In the genomic region with DNA sequence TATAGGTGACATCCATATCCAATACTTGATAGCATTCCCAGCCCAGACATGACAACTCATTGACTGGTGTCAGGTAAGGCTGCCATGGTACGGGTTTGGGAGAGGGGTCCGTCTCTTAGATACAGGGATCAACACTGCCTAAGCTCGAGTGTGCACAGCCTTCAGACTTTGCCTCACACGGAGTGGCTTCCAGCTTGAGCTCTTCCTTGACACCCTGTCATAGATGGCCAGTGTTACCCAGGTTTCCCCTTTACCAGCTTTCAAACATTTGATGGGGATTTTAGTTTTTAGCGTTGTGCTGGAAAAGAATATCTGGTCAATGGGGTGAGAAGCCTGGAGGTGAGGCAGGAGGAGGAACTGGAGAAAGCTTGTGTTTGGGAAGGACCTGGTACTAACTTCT, we compare ENCODE assay signal across 10 mouse cellular contexts. TPM values are rescaled to one million over a fixed set of nuclear protein-coding genes. Genes with fewer than 3 reads are reported as not detected.
DNase-seq lines count a peak whose midpoint lies in the region; ATAC-seq and TF ChIP-seq lines count a peak whose summit lies in the region.
"Had no signal": no experiment of that assay in that cellular context is flagged by ENCODE, and none has a peak within 500 bp of the region (broad histone marks: within the 10 kb centered on the region; RNA-seq: fewer than 3 reads in every experiment).

No protein-coding gene starts in this region.

- no peak overlapping the region for H3K27ac ChIP-seq in cerebellum, adult 2 months (ENCODE audit: insufficient read depth, low read length)
- H3K27ac ChIP-seq in heart, embryonic 13.5 days (replicated peaks), result peak overlapping the region; percentile 100; the same call in 1 of the 2 replicates
- H3K27ac ChIP-seq in lung, embryonic 15.5 days, result peak overlapping the region; percentile 44; the same call in 1 of the 2 replicates
- H3K27ac ChIP-seq in liver, embryonic 14.5 days, result no peak overlapping the region

- H3K36me3 ChIP-seq in heart, embryonic 13.5 days, result no peaks in the 10 kb centered on the region
- H3K36me3 ChIP-seq in lung, embryonic 15.5 days, result no peaks in the 10 kb centered on the region
- no peaks in the 10 kb centered on the region for H3K36me3 ChIP-seq in liver, embryonic 14.5 days (replicated peaks; ENCODE audit: control insufficient read depth, insufficient read depth, low read depth)

- H3K9me3 ChIP-seq in heart, embryonic 13.5 days, result peaks cover 2% of the 10 kb centered on the region; the same call in 1 of the 2 replicates
- no peaks in the 10 kb centered on the region for H3K9me3 ChIP-seq in lung, embryonic 15.5 days
- no peaks in the 10 kb centered on the region for H3K9me3 ChIP-seq in liver, embryonic 14.5 days (ENCODE audit: control insufficient read depth, low read length)

- TF ChIP-seq POLR2A in cerebellum, adult 2 months (IDR thresholded peaks at IDR 0.05; ENCODE audit: borderline replicate concordance, insufficient read depth, low read length), result no peak

- H3K4me2 ChIP-seq in heart, embryonic 13.5 days, result peak overlapping the region; percentile 68
- no peak overlapping the region; the same call in 1 of the 2 replicates for H3K4me2 ChIP-seq in lung, embryonic 15.5 days
- H3K4me2 ChIP-seq in liver, embryonic 14.5 days (ENCODE audit: low read depth), result peak overlapping the region; percentile 93

- peak; percentile 22 for DNase-seq in cerebellum, adult 11 months
- DNase-seq in cerebellum, adult 2 months, result no peak
- no peak for DNase-seq in heart, adult 9 months (ENCODE audit: low spot score in 2 of 2)
- no peak for DNase-seq in lung, postnatal 25 days (ENCODE audit: low spot score)
- DNase-seq in liver, embryonic 14.5 days (ENCODE audit: low read depth in 3 of 3, low spot score in 3 of 3), result no peak
- DNase-seq in layer of hippocampus, adult 9-11 months, result no peak
- DNase-seq: gastrocnemius, postnatal 25 days; kidney, adult 18-20 months had no signal

- WGBS in cerebellum, adult 2 months, result 71% methylated on average over 5 of the region's 5 CpGs
- 52% methylated on average over 5 of the region's 5 CpGs for WGBS in heart, embryonic 13.5 days
- WGBS in lung, embryonic 15.5 days, result 26% methylated on average over 5 of the region's 5 CpGs
- WGBS in liver, embryonic 14.5 days (ENCODE audit: insufficient replicate concordance), result 66% methylated on average over 5 of the region's 5 CpGs

- no peaks in the 10 kb centered on the region for H3K27me3 ChIP-seq in cerebellum, adult 2 months (ENCODE audit: control insufficient read depth, insufficient read depth, low read length)
- H3K27me3 ChIP-seq in heart, embryonic 13.5 days (replicated peaks), result no peaks in the 10 kb centered on the region
- no peaks in the 10 kb centered on the region for H3K27me3 ChIP-seq in lung, embryonic 15.5 days
- no peaks in the 10 kb centered on the region for H3K27me3 ChIP-seq in liver, embryonic 14.5 days (ENCODE audit: control insufficient read depth, insufficient read depth, low read length)

- no peak for TF ChIP-seq CTCF in cerebellum, adult 2 months (IDR thresholded peaks at IDR 0.05; ENCODE audit: borderline replicate concordance, insufficient read depth, low read depth, low read length)
- TF ChIP-seq CTCF in liver, embryonic 14.5 days (IDR thresholded peaks at IDR 0.05; ENCODE audit: low read depth), result no peak

- no peak for ATAC-seq in heart, embryonic 13.5 days (ENCODE audit: extremely low read depth, insufficient number of reproducible peaks, low FRiP score, low TSS enrichment)
- ATAC-seq in lung, embryonic 15.5 days (ENCODE audit: borderline replicate concordance, extremely low read depth, low FRiP score, low TSS enrichment), result no peak
- no peak for ATAC-seq in liver, embryonic 14.5 days (ENCODE audit: insufficient read depth)

- H3K4me3 ChIP-seq in cerebellum, adult 2 months (replicated peaks; ENCODE audit: insufficient read depth, low read depth, low read length), result no peak overlapping the region
- H3K4me3 ChIP-seq in heart, embryonic 13.5 days, result 0 out of 2 replicates have a peak overlapping the region, but pooled peaks have one; percentile 99
- H3K4me3 ChIP-seq in lung, embryonic 15.5 days, result no peak overlapping the region
- H3K4me3 ChIP-seq in liver, embryonic 14.5 days (ENCODE audit: insufficient read depth in 1 of 2, low read depth in 2 of 2, low read length in 2 of 2), result no peak overlapping the region

- no peak for TF ChIP-seq EP300 in liver, embryonic 14.5 days (IDR thresholded peaks at IDR 0.05; ENCODE audit: low read depth)

- H3K4me1 ChIP-seq in cerebellum, adult 2 months (ENCODE audit: control insufficient read depth, insufficient read depth, low read length), result peaks cover 3% of the 10 kb centered on the region; the same call in 1 of the 2 replicates
- peaks cover 34% of the 10 kb centered on the region for H3K4me1 ChIP-seq in heart, embryonic 13.5 days
- H3K4me1 ChIP-seq in lung, embryonic 15.5 days, result peaks cover 28% of the 10 kb centered on the region
- H3K4me1 ChIP-seq in liver, embryonic 14.5 days (replicated peaks; ENCODE audit: control insufficient read depth in 2 of 2, insufficient read depth in 2 of 2, low read length in 1 of 2), result peaks cover 11 to 15% of the 10 kb centered on the region in 2 experiments

- H3K9ac ChIP-seq in heart, embryonic 13.5 days, result peak overlapping the region; percentile 89; the same call in 1 of the 2 replicates
- no peak overlapping the region for H3K9ac ChIP-seq in lung, embryonic 15.5 days
- peak overlapping the region; percentile 29; the same call in 1 of the 2 replicates for H3K9ac ChIP-seq in liver, embryonic 14.5 days (replicated peaks)

RNA-seq across cellular contexts. Expression of a gene that starts 2.1 kb away (rescaled TPM):
- 41.7 and 42.8 TPM in 2 replicates for polyA plus RNA-seq in cerebellum, adult 2 months (2012; rRNA removed)
- polyA plus RNA-seq in heart, embryonic 13.5 days (2015; fragmentation: Nextera tagmentation; extraction: Ambion mirVana), result 6.7 and 7.2 TPM in 2 replicates
- polyA plus RNA-seq in lung, embryonic 15.5 days (2015; fragmentation: Nextera tagmentation; extraction: Ambion mirVana), result 7.8 and 8.0 TPM in 2 replicates
- 7.5 and 9.2 TPM in 2 replicates for polyA plus RNA-seq in liver, embryonic 14.5 days (2012; rRNA removed)
- polyA plus RNA-seq in liver, embryonic 14.5 days (2014; fragmentation: Nextera tagmentation; extraction: Ambion mirVana), result 5.0 and 5.6 TPM in 2 replicates

RNA-seq across cellular contexts. Expression of a gene that starts 41.1 kb away (rescaled TPM):
- 54.8 and 57.8 TPM in 2 replicates for polyA plus RNA-seq in cerebellum, adult 2 months (2012; rRNA removed)
- 43.6 and 46.7 TPM in 2 replicates for polyA plus RNA-seq in heart, embryonic 13.5 days (2015; fragmentation: Nextera tagmentation; extraction: Ambion mirVana)
- polyA plus RNA-seq in lung, embryonic 15.5 days (2015; fragmentation: Nextera tagmentation; extraction: Ambion mirVana), result 59.6 and 65.2 TPM in 2 replicates
- 12.2 and 13.3 TPM in 2 replicates for polyA plus RNA-seq in liver, embryonic 14.5 days (2012; rRNA removed)
- 18.3 and 18.8 TPM in 2 replicates for polyA plus RNA-seq in liver, embryonic 14.5 days (2014; fragmentation: Nextera tagmentation; extraction: Ambion mirVana)

Comparison
In these comparisons a context has a peak if more than half of its experiments do, and no peak if none do; other contexts are left out.
1. H3K27ac ChIP-seq: peak in heart, embryonic 13.5 days (single experiment) and lung, embryonic 15.5 days (single experiment); none in cerebellum, adult 2 months (single experiment) and liver, embryonic 14.5 days (single experiment).